Mouse (Mus musculus) erythroblast, adult 5-6 weeks (primary cell): ENCODE results near the gene S1pr4. TPM values are rescaled to one million over a fixed set of nuclear protein-coding genes. Genes with fewer than 3 reads are reported as not detected.

Source experiments
- ATAC-seq: replicated peaks from 2 replicates; pipeline ENCODE4 v1.8.0; 2016; ENCODE audit warnings: moderate number of reproducible peaks, mild to moderate bottlenecking, moderate TSS enrichment, inconsistent platforms; ENCODE audit not compliant: poor library complexity, low FRiP score, severe bottlenecking
- total RNA-seq, 2 experiments: library from RNA; stranded (forward) in 1 of 2; stranded (reverse) in 1 of 2; fragments of 150-400 nt in 1 of 2; fragments of 200-764, 138-1000 nt in 1 of 2; gene quantifications; 2 replicates each; pipeline versions ENCODE4 v1.2.3 to v1.2.4; 2015 to 2017; ENCODE audit warnings: low replicate concordance in 2 of 2

The S1pr4 gene
- total RNA-seq, 2 experiments from 2014 or later, result 4.6 to 6.0 TPM

DNA sequence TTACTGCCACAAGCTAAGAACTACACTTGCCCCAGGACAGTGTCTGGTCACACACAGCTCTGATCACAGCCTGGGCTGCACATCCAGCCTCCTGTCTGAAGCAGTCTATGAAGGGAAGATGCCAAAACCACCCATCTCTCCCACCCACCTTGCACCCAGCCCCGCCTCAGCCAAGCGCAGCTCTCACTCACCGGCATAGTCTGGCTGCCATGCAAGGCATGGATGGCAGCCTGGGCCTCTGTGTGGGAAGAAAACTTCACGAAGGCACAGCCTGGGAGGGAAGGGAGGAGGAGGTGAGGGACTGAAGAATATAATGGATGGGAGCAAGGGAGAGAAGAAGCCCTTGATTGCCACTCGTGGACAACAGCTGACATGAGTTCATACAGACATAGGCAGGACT, 30.7 kb downstream of the S1pr4 start:
- no peak for ATAC-seq

DNA sequence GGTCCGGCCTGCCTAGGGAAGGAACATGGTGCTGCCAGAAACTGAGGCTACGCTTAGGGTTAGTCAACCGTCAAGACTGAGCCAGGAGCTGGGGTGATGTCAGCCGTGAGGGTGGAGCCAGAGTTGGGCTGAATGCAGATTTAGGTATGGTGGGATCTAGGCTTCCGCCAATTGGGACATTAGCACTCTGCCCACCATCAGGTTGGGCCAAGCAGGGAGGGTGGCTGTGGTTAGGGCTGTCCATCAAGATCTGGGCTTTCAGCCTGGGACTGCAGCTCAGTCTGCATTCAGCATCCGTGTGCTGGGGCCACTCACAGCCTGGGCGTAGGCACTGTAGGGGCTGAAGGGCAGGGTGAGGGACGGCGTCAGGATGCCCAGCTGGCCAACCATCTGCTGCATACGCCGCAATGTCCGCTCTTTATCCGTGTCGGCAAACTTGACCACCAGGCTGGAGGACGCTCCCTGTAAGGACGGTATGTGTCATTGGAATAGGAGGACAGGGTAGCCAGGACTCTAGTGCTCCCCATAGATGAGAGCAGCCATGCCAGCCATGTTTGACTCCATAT, 32.2 kb downstream of the S1pr4 start:
- no peak for ATAC-seq

DNA sequence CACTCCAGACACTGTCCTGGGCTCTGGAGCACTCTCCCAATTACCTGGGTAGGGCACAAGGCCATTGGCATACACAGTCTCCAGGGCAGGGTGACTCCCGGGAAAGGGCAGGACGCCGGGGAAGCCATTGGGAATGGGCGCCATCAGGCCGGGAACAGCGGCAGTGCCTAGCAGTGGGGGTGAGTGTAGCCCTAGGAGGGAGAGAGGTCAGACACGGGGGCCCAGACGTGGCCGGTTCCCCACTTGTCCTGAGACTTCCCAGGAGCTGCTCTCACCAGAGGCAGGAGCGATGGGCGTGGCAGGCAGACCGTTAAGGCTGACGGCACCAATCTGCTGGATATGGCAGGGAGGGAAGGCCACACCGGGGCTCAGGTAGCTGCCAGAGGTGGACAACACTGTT, 33.1 kb downstream of the S1pr4 start:
- ATAC-seq, result no peak

DNA sequence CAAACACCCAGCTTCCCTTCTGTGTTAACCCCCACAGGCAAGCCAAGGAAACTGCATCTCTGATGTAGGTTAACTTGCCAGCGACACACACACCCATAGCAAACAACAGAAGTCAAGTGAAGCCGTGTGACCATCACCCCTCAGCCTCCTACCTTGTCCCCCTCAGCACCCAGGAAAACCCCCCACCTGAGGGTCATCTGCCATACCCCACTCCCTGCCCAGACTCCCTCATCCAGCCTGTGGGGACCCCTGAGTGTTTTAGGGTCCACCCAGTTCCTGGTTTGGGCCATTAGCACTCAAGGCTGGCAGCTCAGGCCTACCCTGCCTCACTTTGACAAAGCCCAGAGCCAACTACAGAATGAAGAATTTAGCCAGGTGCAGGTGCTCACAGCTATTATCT, 33.9 kb downstream of the S1pr4 start:
- ATAC-seq, result no peak

DNA sequence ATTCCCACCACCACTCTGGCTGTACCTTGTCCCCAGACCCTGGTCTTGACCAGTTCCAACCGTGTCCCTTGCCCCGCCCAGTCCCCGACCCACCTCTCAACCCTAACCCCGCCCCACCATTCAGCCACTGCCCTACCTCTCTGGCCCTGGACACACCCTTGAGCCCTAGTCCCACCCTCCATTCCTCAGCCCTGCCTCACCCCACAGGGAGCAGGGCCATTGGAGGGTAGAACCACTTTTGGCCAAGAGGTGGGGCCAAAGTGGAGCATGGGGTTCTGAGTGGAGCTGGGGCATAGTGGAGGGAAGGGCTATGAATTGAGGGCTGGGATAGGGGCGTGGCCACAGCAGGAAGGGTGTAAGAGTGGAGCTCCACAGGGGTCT, 34.7 kb downstream of the S1pr4 start:
- no peak for ATAC-seq

DNA sequence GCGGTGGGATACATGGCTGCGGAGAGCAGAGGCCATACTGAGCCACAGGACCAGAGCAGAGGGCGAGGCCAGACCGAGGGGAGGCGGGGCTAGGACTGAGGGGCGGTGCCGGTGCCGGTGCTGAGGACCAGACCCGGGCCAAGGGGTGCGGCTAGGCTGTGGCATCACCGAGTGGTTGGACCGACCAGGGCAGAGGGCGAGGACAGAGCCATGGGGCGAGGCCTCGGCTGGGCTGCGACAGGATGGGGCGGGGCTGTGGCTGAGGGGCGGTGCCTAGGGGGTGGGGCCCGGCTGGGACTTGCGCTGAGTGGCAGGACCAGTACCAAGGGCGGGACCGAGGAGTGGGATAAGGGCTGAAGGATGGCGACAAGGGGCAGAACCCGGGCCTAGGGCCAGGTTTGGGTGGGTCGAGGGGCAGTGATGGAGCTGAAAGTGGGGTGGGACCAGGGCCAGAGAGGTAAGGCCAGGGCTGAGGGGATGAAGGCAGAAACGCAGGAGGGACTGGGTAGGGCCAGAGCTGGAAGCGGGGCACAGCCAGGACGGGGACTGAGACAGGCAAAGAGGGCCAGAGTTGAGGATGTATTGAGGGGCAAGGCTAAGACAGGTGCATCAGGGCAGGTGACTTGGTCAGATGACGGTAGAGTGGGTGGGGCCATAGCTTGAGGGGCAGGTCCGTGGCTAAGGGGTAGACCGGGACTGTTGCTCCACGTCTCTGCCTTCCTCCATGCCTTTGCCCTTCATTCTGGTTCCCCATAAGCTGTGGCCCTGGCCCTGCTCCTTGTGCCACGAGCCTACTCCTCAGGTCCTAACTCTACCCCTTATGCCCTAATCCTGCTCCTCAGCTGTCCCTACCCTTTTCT, 35.3 kb downstream of the S1pr4 start:
- ATAC-seq, result peak; percentile 53

DNA sequence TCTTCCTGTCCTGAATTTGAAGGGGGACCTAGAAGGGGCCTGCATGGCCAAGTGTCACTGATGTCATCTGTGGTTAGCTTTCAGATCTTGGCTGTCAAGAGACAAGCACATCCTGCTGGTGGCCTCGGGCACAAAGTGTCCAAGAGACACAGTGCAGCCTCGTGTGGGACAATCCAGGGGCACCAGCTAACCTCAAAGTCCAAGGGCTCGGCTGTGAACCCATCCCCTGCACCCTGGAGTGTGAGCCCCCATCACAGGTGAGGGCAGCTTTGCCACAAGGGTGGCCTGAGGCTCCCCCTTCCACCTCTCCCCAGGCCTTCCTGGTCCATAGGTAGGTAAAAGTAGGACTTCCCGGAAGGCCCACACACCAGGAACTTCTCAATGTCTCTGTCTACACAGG, 36.4 kb downstream of the S1pr4 start:
- ATAC-seq, result no peak

DNA sequence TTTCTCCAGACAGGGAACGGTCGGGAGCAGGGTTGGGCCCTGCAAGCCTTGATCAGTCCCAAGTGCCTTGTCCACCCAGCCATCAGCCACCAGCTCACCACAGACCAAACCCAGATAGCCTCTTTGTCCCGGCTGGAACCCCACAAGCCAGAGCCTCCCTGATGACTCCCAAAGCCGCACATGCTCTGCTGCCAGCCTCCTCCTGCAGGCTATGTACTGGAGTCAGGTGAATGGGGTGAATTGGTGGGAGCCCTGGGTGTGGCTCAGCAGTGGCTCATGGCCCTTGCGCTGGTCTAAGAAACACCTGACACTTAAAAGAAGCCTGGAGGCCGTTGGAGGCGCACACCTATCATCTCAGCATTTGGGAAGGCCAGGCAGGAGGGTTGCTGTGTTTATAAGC, 37.0 kb downstream of the S1pr4 start:
- no peak for ATAC-seq

DNA sequence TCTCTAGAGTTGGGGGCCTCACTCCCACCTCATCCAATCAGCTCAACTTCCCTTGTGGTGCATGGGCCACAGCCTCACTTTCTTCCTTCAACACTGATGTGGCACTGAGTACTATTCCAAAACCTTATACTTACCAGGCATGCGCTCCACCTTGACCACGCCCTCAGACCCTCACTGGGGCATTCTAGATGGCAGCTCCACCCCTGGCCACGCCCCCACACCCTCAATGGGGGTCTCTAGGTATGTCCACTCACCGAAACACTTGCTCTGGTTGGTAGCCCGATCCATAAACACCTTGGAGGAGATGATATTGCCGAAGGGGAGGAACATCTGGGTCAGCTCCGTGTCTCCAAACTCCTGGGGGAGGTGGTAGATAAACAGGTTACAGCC, 37.5 kb downstream of the S1pr4 start:
- no peak for ATAC-seq

DNA sequence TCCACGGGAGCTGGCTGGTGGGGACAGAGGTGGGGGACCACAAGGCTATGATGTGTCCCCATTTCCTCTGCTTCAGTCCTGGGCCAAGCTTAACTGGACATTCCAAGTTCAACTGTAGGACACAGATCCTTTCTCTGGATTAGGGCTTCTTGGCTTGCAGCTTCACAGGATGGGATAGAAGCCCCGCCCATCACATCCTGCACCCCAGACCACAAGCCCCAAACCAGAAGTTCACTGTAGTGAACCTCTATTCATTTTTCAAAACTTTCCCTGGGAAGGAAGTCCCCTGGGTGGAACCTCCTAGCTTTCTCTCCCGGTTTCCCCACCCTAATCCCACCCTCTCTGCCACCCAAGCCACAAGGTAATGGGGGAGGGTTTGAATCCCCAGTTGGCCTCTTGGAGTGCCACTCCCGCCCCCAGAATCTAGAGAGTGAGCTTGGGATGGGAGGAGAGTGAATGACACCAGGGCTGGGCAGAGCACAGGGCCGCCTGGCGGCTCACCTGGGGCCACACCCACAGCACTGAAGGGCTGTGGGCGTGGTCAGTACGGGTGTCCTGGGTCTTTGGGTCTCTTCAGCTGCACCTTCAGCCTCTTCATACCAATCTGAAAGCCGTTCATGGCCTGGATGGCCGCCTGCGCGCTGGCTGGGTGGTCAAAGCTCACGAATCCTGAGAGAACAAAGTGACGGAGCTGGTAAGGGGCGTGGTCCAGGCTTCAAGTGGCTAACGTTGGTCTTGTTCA, 38.1 kb downstream of the S1pr4 start:
- no peak for ATAC-seq

DNA sequence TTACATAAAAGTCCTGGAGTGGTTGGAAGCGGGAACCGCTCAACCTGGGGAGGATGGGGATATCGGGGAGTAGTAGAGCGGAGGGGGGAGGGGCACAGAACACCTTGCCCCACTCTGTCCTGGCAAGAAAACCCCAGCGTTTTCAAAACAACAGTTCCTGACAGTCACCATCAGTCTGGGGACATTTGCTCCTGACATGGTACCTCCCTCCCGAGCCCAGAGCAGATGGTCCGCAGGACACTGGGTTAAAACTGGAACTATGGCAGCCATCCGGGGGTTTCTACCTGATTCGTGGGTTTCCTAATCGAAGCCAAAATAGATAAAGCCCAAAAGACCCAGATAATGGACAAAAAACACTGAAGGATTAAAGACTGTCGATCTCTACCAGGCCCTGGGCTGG, 39.0 kb downstream of the S1pr4 start:
- no peak for ATAC-seq

DNA sequence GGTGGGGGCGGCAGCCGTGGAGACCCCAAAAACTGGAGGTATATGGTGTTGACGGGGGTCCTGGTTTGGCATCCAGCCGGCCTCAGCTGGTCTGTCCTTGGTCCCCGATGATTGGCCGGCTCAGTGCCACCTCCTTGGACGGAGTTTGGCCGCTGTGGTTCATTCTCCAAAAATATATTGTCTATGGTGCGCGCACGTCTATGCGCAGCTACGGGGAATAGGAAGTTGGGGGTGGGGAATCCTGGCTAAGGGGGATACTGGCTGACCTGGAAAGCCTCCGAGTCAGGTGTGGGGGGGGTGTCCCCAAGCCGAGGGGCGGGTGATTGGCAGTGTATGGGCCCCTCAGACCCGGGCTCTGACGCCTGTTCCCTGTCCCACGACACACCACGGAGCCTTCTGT, 39.5 kb downstream of the S1pr4 start:
- no peak for ATAC-seq

DNA sequence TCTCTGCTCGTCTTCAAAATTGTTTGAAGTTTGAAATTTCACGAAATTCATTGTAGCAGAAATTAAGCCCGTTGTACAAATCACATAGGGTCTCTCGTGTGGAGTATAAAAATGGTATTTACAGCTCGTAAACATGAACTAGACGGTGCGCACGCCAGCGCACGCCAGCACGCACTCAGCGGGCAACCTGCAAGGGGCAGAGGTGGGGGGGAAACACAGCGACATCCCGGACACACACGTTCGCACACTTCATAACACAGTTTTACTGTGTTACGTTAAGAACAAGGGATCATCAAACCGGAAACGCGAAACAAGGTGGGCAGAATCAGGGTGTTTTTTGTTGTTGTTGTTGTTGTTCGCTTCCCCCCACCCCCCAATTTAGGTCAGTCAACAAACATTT, 40.5 kb downstream of the S1pr4 start:
- no peak for ATAC-seq

DNA sequence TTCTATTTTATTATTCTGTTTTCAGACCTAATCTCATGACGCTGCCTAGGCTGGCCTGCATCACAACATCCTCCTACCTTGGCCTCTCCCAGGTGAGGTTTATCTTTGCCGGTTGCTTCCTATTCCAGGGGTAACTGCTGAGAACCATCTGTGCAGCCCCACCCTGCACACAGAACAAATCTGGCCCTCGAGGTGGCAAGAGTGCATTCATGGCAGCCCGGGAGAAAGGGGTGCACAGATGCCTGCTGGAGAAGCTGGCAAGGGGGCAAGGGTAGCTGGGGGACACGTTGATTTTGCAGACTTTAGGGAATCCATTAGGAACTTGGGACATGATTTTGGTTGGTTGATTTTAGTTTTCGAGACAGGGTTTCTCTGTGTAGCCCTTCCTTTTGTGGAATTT, 41.7 kb downstream of the S1pr4 start:
- no peak for ATAC-seq

DNA sequence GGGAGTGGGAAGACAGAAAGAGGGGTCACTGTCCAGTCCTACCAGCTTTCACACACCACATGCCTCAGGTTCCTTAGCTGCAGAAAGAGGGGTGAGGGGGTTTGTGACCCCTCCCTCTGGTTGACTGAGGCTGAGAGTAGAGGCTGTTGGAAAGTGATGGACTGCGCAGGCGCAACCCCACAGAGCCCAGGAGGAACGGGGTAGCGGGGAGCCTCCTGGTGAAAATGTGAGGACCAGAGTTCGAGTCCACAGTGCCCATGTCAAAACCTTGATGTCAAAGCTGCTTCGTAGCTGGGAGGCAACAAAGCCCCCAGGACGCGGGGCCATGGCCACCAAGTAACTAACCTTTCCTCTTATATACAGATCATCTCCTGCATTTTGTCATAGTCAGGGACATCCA, 42.3 kb downstream of the S1pr4 start:
- ATAC-seq, result no peak

DNA sequence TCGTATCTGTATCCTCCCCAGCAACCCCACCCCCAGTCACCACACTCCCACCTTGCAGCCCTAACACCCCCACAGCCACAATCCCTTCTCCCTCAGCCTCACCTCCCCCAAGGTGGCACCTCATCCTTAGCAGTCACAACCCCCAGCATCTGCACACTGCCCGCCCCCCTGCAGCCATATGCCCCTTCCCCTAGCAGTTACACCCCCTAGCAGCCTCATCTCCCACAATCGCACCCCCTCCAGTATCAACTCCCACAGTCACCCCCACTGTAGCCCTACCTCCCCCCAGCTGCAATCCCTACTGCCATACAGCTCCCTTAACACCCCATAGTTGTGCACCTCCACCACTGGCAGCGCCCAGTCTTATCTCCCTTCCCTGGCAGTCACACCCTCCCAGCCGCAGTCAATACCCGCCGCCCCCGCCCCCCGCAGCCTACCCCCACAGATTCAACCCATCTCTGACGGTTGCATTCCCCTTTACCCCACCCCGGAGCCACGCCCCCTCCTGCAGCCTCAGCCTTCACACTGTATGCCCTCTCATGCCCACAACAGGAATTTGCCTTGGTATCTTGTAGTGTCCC, 42.9 kb downstream of the S1pr4 start:
- no peak for ATAC-seq

DNA sequence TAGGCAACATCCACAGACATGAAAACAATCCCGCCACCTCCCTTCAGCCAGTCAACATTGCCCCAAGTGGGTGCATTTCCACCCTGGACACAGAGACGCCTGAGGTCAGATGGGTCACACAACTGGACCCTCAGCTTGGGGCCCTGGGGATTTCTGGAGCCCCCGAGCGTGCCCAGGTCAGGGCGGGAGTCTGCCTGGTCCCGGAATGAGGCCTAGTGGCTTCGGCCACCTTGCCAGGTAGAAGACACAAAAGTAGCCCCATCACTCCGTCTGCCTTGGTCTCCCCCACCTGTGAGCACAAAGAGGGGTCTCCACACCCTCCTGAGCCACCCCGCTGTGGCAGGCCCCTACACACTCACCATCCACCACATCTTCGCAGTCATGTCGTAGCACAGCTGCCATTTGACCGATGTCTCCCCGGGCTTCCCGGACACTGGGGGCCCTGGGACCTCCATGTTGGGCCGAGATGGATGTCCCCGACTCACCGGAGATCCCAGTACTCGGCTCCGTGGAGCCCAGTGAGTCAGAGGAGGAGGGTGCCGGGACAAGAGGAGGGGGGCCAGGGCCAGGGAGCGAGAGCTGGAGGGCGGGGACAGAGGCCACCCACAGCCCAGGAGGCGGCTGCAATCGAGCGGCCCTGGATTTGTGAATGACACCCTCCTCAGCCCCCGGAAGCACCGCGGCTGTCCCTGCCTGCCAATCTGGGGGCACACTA, 44.6 kb downstream of the S1pr4 start, which contains the start of gene Nfic:
Gene Nfic (minus strand): TSS at position 455 of the 715 bp plus-strand sequence.
- ATAC-seq, result no peak

DNA sequence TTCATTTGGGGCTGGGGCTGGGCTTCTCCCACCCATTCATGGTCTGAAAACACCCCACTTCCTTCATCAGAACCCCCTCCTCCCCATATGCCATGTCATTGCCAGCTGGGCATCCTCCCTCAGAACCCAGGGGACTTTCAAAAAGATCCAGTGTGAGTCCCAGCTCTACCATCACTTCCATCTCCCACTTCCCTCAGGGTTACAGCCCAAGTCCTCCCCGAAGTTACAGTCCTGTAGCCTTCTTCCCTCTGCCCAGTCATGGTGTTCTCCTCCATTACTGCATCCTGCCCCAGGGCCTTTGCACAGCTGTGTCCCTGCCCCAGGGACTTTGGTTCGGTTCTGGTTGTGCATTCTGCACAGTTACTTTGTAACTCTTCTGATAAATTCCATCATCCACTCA, 45.8 kb downstream of the S1pr4 start:
- no peak for ATAC-seq

DNA sequence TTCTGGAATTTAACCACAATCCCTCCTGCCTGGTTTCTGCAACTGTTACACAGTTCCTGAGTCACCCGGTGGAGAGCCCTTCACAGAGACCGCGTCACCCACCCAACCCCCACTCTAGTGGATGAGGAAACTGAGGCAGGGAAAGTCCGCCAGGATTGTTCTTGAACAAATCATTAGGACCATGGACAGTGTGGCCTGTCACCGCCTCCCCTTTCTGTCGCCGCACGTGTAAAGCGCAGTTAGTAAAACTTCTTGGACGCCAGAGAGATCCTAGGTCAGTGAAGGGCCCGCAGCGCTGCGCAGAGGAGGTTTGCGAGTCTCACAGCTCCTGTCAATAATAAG, 47.0 kb downstream of the S1pr4 start:
- no peak for ATAC-seq

DNA sequence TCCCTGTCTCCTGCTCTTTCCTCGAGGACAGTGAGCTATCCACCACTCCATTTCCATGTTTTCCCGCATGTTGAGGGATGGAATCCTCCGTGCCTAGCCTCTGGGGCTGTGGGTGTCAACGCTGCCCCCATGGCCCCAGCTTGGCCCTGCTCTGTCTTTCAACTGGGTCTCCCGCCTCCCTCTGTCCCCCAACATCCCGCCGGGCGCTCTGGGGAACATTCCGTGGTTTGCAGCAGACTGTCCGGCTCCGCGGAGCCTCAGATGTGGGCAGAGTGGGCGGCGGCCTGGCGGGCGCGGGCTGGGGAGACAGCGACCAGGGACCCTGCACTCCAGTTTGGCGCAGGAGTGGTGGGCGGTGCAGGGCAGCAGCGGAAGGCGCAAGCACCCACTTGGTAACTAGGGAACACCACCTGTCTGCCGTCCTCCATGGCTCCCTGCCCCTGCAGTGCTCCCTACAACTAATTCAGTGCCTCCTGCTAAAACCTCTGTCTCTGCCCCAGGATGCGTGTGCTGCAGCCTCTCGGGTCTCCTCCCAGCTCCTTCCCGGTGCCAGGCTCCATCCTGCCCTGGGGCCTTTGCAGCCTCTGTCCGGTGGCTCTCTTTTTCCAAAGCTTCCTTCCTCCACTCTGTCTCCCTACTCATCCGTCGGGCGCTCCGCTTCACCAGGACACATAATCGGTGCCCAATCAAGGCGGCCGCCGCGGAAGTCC, 47.5 kb downstream of the S1pr4 start:
- no peak for ATAC-seq
